Mouse (Mus musculus) heart, embryonic 12.5 days (tissue): ENCODE results near the gene Tnr. TPM values are rescaled to one million over a fixed set of nuclear protein-coding genes. Genes with fewer than 3 reads are reported as not detected.

Experiments
- ATAC-seq: fragments of 200-750 bp; cut with Nextera tagmentation; 2 replicates; pipeline ENCODE4 v1.8.0; 2017; ENCODE audit warnings: moderate TSS enrichment, moderate library complexity; ENCODE audit not compliant: insufficient number of reproducible peaks, low FRiP score
- H3K27ac ChIP-seq: fragments of 300-500 bp; sonication (generic); 2 replicates; pipeline ENCODE4 v1.5.1; 2016; ENCODE audit warnings: mild to moderate bottlenecking, moderate library complexity; ENCODE audit not compliant: poor library complexity, severe bottlenecking
- H3K27me3 ChIP-seq: fragments of 300-500 bp; sonication (generic); replicated peaks from 2 replicates; pipeline ENCODE4 v1.6.1; 2016; ENCODE audit warnings: mild to moderate bottlenecking, moderate library complexity
- H3K36me3 ChIP-seq: fragments of 300-500 bp; sonication (generic); 2 replicates; pipeline ENCODE4 v1.6.1; 2016; ENCODE audit warnings: mild to moderate bottlenecking, moderate library complexity
- H3K4me1 ChIP-seq: fragments of 300-500 bp; sonication (generic); replicated peaks from 2 replicates; pipeline ENCODE4 v1.6.1; 2016; ENCODE audit warnings: mild to moderate bottlenecking
- H3K4me2 ChIP-seq: fragments of 300-500 bp; sonication (generic); 2 replicates; pipeline ENCODE4 v1.6.1; 2016; ENCODE audit warnings: mild to moderate bottlenecking, moderate library complexity
- H3K4me3 ChIP-seq: fragments of 300-500 bp; sonication (generic); 2 replicates; pipeline ENCODE4 v1.5.1; 2016; ENCODE audit warnings: mild to moderate bottlenecking
- H3K9ac ChIP-seq: fragments of 300-500 bp; sonication (generic); 2 replicates; pipeline ENCODE4 v1.6.1; 2016; ENCODE audit warnings: mild to moderate bottlenecking, moderate library complexity
- H3K9me3 ChIP-seq: fragments of 300-500 bp; sonication (generic); replicated peaks from 2 replicates; pipeline ENCODE4 v1.6.1; 2016; ENCODE audit warnings: mild to moderate bottlenecking, moderate library complexity
- WGBS: fragments of 180-500 bp; shearing (Covaris S2); methylation state at CpG from one replicate; pipeline ENCODE4 v1.1.7; 2016; 5-methylcytosine and 5-hydroxymethylcytosine counted together
- polyA plus RNA-seq: library from polyadenylated mRNA; unstranded; fragments of >200 nt; fragmentation: Nextera tagmentation; extraction: Ambion mirVana; gene quantifications from 2 replicates; pipeline ENCODE4 v1.2.1, GENCODE M21; 2016

The Tnr gene
- polyA plus RNA-seq, 1 experiment from 2014 or later, result not detected

GRCm38 (mm10) chr1:159914726-159915125 is 391.2 kb downstream of the Tnr start:
- ATAC-seq, result no peak

GRCm38 (mm10) chr1:159920571-159920970 is 397.0 kb downstream of the Tnr start:
- Histone ChIP-seq H3K4me2 (no peak overlapping the region), H3K4me1 (no peaks in the 10 kb centered on the region), H3K9ac (no peak overlapping the region), H3K9me3 (no peaks in the 10 kb centered on the region), H3K27ac (no peak overlapping the region), H3K36me3 (no peaks in the 10 kb centered on the region), H3K4me3 (no peak overlapping the region), H3K27me3 (no peaks in the 10 kb centered on the region)
- WGBS, result 66% methylated on average over 2 of the region's 2 CpGs
- ATAC-seq, result no peak

More at GRCm38 (mm10) chr1:159914726-159915125, 391.2 kb downstream of the Tnr start:
- Histone ChIP-seq H3K27me3 (no peaks in the 10 kb centered on the region; the same call in 1 of the 2 replicates), H3K4me2 (no peak overlapping the region), H3K27ac (no peak overlapping the region), H3K4me1 (no peaks in the 10 kb centered on the region; the same call in 1 of the 2 replicates), H3K4me3 (no peak overlapping the region), H3K9me3 (0 out of 2 replicates have a peak, but pooled peaks cover 2% of the 10 kb centered on the region), H3K36me3 (no peaks in the 10 kb centered on the region), H3K9ac (no peak overlapping the region)

- 82% methylated on average over 7 of the region's 7 CpGs for WGBS
- Histone ChIP-seq H3K9ac (no peak overlapping the region), H3K4me1 (no peaks in the 10 kb centered on the region), H3K9me3 (no peaks in the 10 kb centered on the region), H3K4me2 (no peak overlapping the region), H3K27ac (no peak overlapping the region), H3K4me3 (no peak overlapping the region), H3K27me3 (no peaks in the 10 kb centered on the region), H3K36me3 (no peaks in the 10 kb centered on the region)
- ATAC-seq, result no peak
These were observed 399.4 kb downstream of the Tnr start for GRCm38 (mm10) chr1:159923010-159923409.

DNA sequence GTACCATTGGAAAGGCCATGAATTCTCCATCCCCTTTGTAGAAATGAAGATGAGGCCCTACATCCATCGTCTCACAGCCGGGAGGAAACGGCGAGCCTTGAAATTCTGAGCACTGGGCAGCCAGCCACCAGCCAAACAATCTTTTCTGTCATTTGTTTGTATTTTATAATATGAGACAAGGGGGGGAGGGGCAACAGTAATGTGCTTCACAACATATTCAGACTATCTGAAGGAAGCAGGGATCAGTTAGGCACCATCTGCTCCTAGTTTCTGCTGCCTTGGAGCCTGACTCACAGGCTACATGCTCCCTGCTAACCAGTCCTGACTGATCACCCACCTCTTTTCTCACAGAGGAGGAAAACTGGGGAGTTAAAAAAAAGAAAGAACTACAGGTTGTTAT is 400.5 kb downstream of the Tnr start:
- Histone ChIP-seq H3K9ac (no peak overlapping the region), H3K4me1 (no peaks in the 10 kb centered on the region), H3K4me2 (no peak overlapping the region), H3K4me3 (no peak overlapping the region), H3K9me3 (no peaks in the 10 kb centered on the region), H3K27ac (no peak overlapping the region), H3K27me3 (no peaks in the 10 kb centered on the region), H3K36me3 (no peaks in the 10 kb centered on the region)
- ATAC-seq, result no peak
- 87% methylated on average over 4 of the region's 4 CpGs for WGBS

DNA sequence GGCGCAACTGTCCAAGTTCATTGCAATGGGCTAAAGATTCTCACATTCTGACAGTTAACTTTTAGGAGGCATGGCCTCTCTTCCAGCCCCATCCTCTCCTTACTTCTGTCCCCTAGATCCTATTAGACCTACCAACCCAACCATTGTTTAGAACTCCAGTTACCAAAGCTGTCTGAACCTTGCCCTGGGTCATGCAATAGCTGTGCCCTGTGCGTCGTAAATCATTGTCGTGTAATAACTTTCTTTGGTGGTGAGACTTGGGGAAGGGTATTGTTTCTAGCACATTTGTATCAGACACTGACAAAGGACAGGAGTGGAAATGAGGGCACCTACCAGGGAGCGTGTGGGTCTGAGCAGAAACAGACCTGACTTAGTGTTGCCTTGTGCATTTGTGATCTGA is 401.1 kb downstream of the Tnr start:
- Histone ChIP-seq H3K4me3 (no peak overlapping the region), H3K9ac (no peak overlapping the region), H3K27me3 (no peaks in the 10 kb centered on the region), H3K9me3 (no peaks in the 10 kb centered on the region), H3K27ac (no peak overlapping the region), H3K36me3 (no peaks in the 10 kb centered on the region), H3K4me1 (no peaks in the 10 kb centered on the region), H3K4me2 (no peak overlapping the region)
- no peak for ATAC-seq
- WGBS, result 86% methylated on average over 5 of the region's 5 CpGs

- H3K9me3 ChIP-seq, result no peaks in the 10 kb centered on the region
- H3K27me3 ChIP-seq, result no peaks in the 10 kb centered on the region
- no peaks in the 10 kb centered on the region for H3K4me1 ChIP-seq
- ATAC-seq, result no peak
- no peak overlapping the region for H3K4me2 ChIP-seq
- H3K36me3 ChIP-seq, result no peaks in the 10 kb centered on the region
- WGBS, result 80% methylated on average over 9 of the region's 9 CpGs
- no peak overlapping the region for H3K4me3 ChIP-seq
- H3K27ac ChIP-seq, result no peak overlapping the region
- no peak overlapping the region for H3K9ac ChIP-seq
These were observed 405.2 kb downstream of the Tnr start for GRCm38 (mm10) chr1:159928681-159929335.

DNA sequence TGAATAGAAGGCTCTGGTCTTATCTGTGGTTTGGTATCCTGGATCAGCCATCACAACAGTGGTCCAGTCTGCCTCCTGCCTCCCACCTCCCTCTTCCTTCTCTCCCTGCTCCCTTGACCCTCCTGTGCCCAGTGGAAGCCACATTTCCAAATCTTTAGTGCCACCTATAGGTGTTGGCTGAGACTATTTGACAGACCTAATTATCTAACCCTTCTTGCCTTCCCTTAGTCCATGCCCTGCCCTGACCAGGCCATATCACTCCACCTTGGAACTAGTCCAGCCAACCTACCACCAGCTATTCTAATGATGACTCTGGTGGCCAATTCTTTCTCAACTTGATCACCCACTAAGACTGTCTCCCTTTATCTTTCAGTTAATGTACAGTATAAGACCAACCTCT is 408.5 kb downstream of the Tnr start:
- no peaks in the 10 kb centered on the region for H3K9me3 ChIP-seq
- H3K27me3 ChIP-seq, result no peaks in the 10 kb centered on the region
- no peak overlapping the region for H3K4me3 ChIP-seq
- ATAC-seq, result no peak
- H3K4me2 ChIP-seq, result no peak overlapping the region
- no peaks in the 10 kb centered on the region for H3K36me3 ChIP-seq
- H3K9ac ChIP-seq, result no peak overlapping the region
- H3K4me1 ChIP-seq, result no peaks in the 10 kb centered on the region
- H3K27ac ChIP-seq, result no peak overlapping the region

DNA sequence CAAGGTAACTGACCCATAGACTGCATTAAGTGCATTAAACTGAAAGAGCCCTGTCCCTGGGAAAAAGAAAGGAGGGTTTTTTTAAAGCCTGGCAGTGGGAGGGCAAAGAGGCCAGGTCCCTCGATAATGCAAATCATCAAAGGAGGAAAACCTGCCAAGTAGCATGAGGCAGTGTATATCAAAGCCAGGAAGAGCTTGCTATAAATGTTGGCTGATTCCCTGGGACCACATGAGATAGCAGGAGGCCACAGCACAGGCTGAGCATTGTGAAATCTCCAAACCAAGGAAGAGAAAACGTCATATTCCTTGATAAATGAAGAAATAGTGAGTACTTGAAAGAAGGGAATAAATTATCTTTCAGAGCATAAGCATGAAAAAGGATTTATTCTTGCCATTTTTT is 409.0 kb downstream of the Tnr start:
- WGBS, result 38% methylated on average over 2 of the region's 2 CpGs
- no peaks in the 10 kb centered on the region for H3K27me3 ChIP-seq

GRCm38 (mm10) chr1:159938449-159938848 is 414.9 kb downstream of the Tnr start:
- no peaks in the 10 kb centered on the region for H3K9me3 ChIP-seq
- no peaks in the 10 kb centered on the region for H3K4me1 ChIP-seq
- H3K27me3 ChIP-seq, result no peaks in the 10 kb centered on the region
- 67% methylated on average over 2 of the region's 2 CpGs for WGBS
- no peaks in the 10 kb centered on the region for H3K36me3 ChIP-seq
- no peak overlapping the region for H3K9ac ChIP-seq
- no peak overlapping the region for H3K4me2 ChIP-seq
- no peak overlapping the region for H3K27ac ChIP-seq
- H3K4me3 ChIP-seq, result no peak overlapping the region
- no peak for ATAC-seq

More for the DNA sequence above, 409.0 kb downstream of the Tnr start:
- Histone ChIP-seq H3K4me3 (no peak overlapping the region), H3K9ac (no peak overlapping the region), H3K4me1 (no peaks in the 10 kb centered on the region), H3K4me2 (no peak overlapping the region), H3K9me3 (no peaks in the 10 kb centered on the region), H3K27ac (no peak overlapping the region), H3K36me3 (no peaks in the 10 kb centered on the region)
- ATAC-seq, result no peak

DNA sequence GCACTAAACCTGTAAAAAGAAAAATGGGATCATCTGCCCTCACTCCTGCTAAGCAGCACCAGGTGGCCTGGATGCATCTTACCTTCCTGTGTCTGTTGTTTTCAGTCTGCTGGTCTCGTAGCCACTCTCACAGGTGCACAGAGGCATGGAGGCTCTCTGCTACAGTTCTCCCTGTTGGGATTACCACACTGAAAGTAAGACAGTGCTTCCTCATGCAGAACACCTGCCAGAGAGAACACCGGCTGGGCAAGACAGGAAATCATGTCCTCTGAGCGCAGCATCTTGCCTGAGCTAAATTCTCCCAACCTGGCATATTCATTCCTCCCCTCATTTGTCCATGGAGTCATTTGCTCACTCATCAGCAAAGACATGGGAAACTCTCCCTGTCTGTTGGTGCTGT is 415.8 kb downstream of the Tnr start:
- Histone ChIP-seq H3K9ac (no peak overlapping the region), H3K27ac (no peak overlapping the region), H3K4me2 (no peak overlapping the region), H3K27me3 (no peaks in the 10 kb centered on the region), H3K4me1 (no peaks in the 10 kb centered on the region), H3K9me3 (no peaks in the 10 kb centered on the region), H3K36me3 (no peaks in the 10 kb centered on the region), H3K4me3 (no peak overlapping the region)
- 79% methylated on average over 3 of the region's 3 CpGs for WGBS
- no peak for ATAC-seq

DNA sequence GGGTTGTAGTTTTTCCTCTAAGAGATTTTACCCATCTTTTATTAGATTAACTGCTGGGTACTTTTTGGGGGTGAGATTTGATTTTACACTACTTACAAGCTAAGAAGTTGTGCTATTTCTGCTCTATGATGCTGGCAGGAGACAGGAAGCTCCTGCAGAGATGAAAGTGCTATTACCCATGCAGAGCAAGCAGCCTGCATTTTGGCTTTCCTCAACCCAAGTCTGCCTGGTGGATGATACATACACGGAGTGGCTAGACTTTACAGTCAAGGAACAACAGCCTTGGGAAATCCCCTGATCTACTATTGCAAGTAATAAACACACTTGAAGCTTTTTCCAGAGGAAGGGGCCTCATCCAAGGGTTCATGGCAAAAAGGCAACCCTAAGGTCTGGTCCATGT is 430.0 kb downstream of the Tnr start:
- Histone ChIP-seq H3K4me3 (no peak overlapping the region), H3K9ac (no peak overlapping the region), H3K27me3 (no peaks in the 10 kb centered on the region), H3K36me3 (no peaks in the 10 kb centered on the region), H3K27ac (no peak overlapping the region), H3K4me2 (no peak overlapping the region), H3K4me1 (no peaks in the 10 kb centered on the region), H3K9me3 (no peaks in the 10 kb centered on the region)
- ATAC-seq, result no peak
- WGBS, result 22% methylated on average over 1 of the region's 1 CpGs

DNA sequence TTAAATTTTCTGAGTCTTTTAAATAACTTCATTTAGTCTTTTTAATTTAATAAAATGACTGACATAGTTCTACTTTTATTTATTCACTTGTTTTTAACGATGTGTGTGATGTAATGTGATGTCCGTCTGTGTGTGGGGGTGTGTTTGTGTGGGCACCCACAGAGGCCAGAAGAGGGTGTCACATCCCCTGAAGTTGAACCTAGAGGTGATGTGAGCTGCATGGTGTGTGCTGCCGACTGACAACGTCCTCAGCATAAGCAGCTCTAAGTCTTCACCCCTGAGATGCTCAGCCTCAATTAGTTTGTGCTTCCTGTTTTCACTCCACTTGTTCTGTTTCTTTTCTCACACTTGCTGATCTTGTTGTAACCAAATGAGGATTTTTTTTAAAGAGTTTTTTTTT is 439.8 kb downstream of the Tnr start:
- WGBS, result 72% methylated on average over 4 of the region's 4 CpGs
- Histone ChIP-seq H3K9ac (no peak overlapping the region), H3K9me3 (no peaks in the 10 kb centered on the region), H3K27ac (no peak overlapping the region), H3K4me2 (no peak overlapping the region), H3K4me1 (no peaks in the 10 kb centered on the region), H3K27me3 (no peaks in the 10 kb centered on the region), H3K36me3 (no peaks in the 10 kb centered on the region), H3K4me3 (no peak overlapping the region)
- no peak for ATAC-seq
